Mouse (Mus musculus): ENCODE measurements around the gene Rspo4. TPM values are rescaled to one million over a fixed set of nuclear protein-coding genes. Genes with fewer than 3 reads are reported as not detected.

The Rspo4 gene
- total and polyA plus RNA-seq, 3 experiments: not detected

GRCm38 (mm10) chr2:151891031-151891430 is 48.3 kb downstream of the Rspo4 start:
- Histone ChIP-seq H3K9ac (ENCODE audit: insufficient read depth, low read depth) (no peak overlapping the region), H3K4me3 (replicated peaks in 1 of 3; ENCODE audit: low read depth in 2 of 3, low read length in 2 of 3, poor library complexity in 1 of 3) (no peak overlapping the region), H3K27ac (ENCODE audit: insufficient read depth, low read depth) (no peak overlapping the region), H3K27me3 (replicated peaks) (peaks cover 85% of the 10 kb centered on the region), H3K4me2 (ENCODE audit: insufficient read depth, low read depth, poor library complexity, severe bottlenecking) (no peak overlapping the region), H3K4me1 (ENCODE audit: control insufficient read depth in 1 of 2, insufficient read depth in 2 of 2) (no peaks in the 10 kb centered on the region), H3K9me3 (replicated peaks; ENCODE audit: low read length) (no peaks in the 10 kb centered on the region), H3K79me2 (replicated peaks; ENCODE audit: control insufficient read depth, extremely low read depth, insufficient read depth, poor library complexity, severe bottlenecking) (no peaks in the 10 kb centered on the region), H3K36me3 (replicated peaks in 1 of 2; ENCODE audit: control insufficient read depth in 1 of 2, insufficient read depth in 1 of 2, low read length in 1 of 2) (no peaks in the 10 kb centered on the region)
- dilution Hi-C loops (cut with MboI; ENCODE audit: extremely low pct_ligation_motif_present, extremely low pct_unique_long_range_greater_than_20kb, low sequenced_read_pairs) (no loop called here), in situ Hi-C loops (cut with MboI; ENCODE audit: low pct_ligation_motif_present, low pct_unique_long_range_greater_than_20kb, low sequenced_read_pairs) (no loop called here)
- TF ChIP-seq MYC (IDR thresholded peaks at IDR 0.05; ENCODE audit: low read depth, low read length) (no peak), E2F4 (IDR thresholded peaks at IDR 0.05; ENCODE audit: insufficient replicate concordance, low read depth, low read length) (no peak), ZNF384 (IDR thresholded peaks at IDR 0.05; ENCODE audit: low read depth, low read length) (no peak), POLR2A (IDR thresholded peaks at IDR 0.05; ENCODE audit: low read depth, low read length) (no peak), CHD1 (IDR thresholded peaks at IDR 0.05; ENCODE audit: low read depth, low read length) (no peak), NRF1 (IDR thresholded peaks at IDR 0.05; ENCODE audit: low read depth, low read length) (no peak)
- no peak for DNase-seq (ENCODE audit: extremely low read depth)

- in situ Hi-C loops (cut with MboI; ENCODE audit: low pct_ligation_motif_present, low pct_unique_long_range_greater_than_20kb, low sequenced_read_pairs) (no loop called here), dilution Hi-C loops (cut with MboI; ENCODE audit: extremely low pct_ligation_motif_present, extremely low pct_unique_long_range_greater_than_20kb, low sequenced_read_pairs) (no loop called here)
- Histone ChIP-seq H3K36me3 (replicated peaks in 1 of 2; ENCODE audit: control insufficient read depth in 1 of 2, insufficient read depth in 1 of 2, low read length in 1 of 2) (no peaks in the 10 kb centered on the region), H3K9ac (ENCODE audit: insufficient read depth, low read depth) (no peak overlapping the region), H3K27ac (ENCODE audit: insufficient read depth, low read depth) (no peak overlapping the region), H3K4me1 (ENCODE audit: control insufficient read depth in 1 of 2, insufficient read depth in 2 of 2) (no peaks in the 10 kb centered on the region), H3K27me3 (replicated peaks) (peaks cover 87% of the 10 kb centered on the region), H3K4me3 (replicated peaks in 1 of 3; ENCODE audit: low read depth in 2 of 3, low read length in 2 of 3, poor library complexity in 1 of 3) (no peak overlapping the region), H3K79me2 (replicated peaks; ENCODE audit: control insufficient read depth, extremely low read depth, insufficient read depth, poor library complexity, severe bottlenecking) (no peaks in the 10 kb centered on the region), H3K4me2 (ENCODE audit: insufficient read depth, low read depth, poor library complexity, severe bottlenecking) (no peak overlapping the region), H3K9me3 (replicated peaks; ENCODE audit: low read length) (peaks cover 3% of the 10 kb centered on the region)
- TF ChIP-seq UBTF (IDR thresholded peaks at IDR 0.05; ENCODE audit: low read depth, low read length): no peak
- TF ChIP-seq ZMIZ1 (IDR thresholded peaks at IDR 0.05; ENCODE audit: low read depth, low read length): no peak
- TF ChIP-seq MEF2A (IDR thresholded peaks at IDR 0.05; ENCODE audit: borderline replicate concordance, low read depth, low read length): no peak
- no peak for TF ChIP-seq ZC3H11A (IDR thresholded peaks at IDR 0.05; ENCODE audit: low read depth, low read length)
- no peak for TF ChIP-seq HCFC1 (IDR thresholded peaks at IDR 0.05; ENCODE audit: low read depth, low read length)
- no peak for TF ChIP-seq ZKSCAN1 (IDR thresholded peaks at IDR 0.05; ENCODE audit: borderline replicate concordance, low read depth, low read length)
- TF ChIP-seq CTCF (conservative IDR thresholded peaks at IDR 0.05 in 1 of 2, IDR thresholded peaks at IDR 0.05 in 1 of 2; ENCODE audit: low read depth in 2 of 2, low read length in 2 of 2): no peak
- no peak for TF ChIP-seq MXI1 (IDR thresholded peaks at IDR 0.05; ENCODE audit: low read depth, low read length)
- no peak for TF ChIP-seq IRF4 (IDR thresholded peaks at IDR 0.05; ENCODE audit: low read depth, low read length)
- no peak for TF ChIP-seq ELF1 (IDR thresholded peaks at IDR 0.05; ENCODE audit: low read depth, low read length)
- TF ChIP-seq TCF12 (IDR thresholded peaks at IDR 0.05; ENCODE audit: low read depth, low read length): no peak
- DNase-seq (ENCODE audit: extremely low read depth): no peak
These were observed 50.5 kb downstream of the Rspo4 start for GRCm38 (mm10) chr2:151893122-151893774.
